Mouse (Mus musculus): ENCODE measurements at regions not wholly inside any gene's neighbourhood (a gene's known extent, or its start where the extent isn't known, plus 50 kb on each side); places are given as distances from the start of the nearest gene placed in this dataset.

DNA sequence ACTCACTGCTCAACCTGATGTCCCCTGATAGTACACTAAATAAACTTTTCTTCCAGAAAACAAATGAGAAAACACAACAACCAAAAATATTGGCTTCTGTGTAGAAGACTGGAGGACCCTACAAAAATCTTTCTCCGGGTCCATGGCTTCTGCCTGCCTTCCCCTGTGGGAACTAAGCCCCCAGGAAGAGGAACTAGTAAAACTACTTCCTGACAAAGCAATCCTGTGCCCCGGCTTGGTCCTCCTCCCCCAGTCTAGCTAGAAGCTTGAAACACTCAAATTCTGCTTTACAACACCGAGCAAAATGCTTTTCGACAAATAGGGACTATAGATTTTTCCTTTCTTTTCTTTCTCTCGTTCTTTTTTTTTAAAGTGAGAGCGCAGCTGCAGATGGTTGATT is 51.3 kb upstream of the Mki67 start:
- no peak for DNase-seq (ENCODE audit: low read depth, low spot score)

DNA sequence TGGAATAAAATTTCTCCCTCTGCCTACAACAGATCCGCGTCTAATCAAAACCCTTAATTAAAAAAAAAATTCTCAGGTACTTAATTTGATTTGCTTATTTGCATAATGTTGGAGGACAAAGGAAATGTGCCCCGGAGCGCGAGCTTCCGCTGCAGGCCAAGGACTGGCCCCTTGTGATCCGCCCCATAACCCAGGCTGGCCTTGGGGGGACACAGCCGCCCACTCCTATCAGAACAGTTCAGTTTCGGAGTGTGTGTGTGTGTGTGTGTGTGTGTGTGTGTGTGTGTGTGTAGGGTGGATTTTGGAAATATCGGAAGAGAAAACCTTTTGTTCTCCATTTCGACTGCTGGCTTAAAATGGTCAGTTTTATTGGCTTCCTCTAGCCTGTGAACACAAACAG is 51.9 kb upstream of the Mki67 start:
- no peak for DNase-seq (ENCODE audit: low read depth, low spot score)

DNA sequence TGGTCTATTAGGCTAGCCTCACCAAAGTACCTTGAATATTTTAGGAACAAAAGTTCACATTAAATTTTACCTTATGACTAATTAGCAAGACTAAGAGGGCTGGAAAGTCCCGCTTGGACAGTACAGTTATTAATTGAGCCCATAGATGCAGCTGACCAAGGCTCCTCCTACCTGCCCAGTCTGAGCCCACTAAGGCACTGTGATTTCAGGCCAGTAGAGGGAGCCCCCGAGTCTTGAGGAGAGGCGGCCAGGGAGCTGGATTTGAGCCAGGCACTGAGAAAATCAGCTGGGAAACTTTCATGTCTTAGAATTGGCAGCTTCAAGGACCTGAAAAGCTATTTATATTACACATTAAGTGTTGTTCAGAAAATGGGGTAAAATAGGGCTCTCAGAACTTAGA is 52.4 kb upstream of the Mki67 start:
- peak; percentile 37 for DNase-seq (ENCODE audit: low read depth, low spot score)

DNA sequence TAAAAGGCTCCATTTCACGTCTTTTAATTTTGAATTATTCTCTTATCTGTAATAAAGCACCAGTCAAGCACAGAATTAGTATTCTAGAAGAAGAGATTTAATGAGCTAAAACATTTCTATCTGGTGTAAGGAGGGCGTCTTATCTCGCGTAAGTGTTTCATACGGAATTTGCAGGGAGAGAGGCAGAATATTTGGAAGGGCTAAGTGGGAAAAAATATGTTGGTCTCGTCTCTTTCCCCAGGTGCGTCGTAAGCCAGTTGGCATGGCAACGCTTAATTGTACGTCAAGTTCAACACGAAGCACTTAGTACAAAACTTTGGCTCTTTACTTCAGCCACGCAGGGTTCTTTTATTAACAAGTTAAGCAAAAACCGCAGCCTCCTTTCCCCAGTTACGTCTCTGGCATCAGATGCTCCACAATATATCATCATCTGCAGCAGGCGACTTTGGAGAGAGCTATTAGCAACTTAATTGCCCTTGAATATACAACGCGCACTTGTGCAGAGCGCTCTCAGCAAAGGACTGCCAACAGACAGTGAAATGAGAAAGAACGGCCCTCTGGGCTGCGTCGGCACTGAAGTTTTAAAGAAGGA is 53.0 kb upstream of the Mki67 start:
- DNase-seq (ENCODE audit: low read depth, low spot score), result no peak

DNA sequence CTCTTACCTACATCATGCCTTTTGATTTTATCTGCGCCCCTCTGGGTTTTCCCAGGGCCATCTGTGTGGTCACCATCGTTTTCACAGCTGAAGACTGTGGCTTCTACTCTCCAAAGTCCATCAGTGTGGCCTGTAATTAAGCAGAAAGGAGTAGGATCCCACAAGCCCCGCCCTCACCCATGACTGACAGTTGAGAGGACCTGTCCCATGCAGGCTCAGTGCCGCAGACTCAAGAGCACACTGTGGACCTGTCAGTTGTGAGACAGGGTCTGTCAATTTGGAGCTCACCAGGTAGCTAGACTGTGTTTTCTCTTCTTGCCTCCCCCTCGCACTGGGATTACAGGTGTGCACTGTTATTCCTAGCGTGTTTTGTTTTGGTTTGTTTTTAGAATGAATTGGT is 53.9 kb upstream of the Mki67 start:
- no peak for DNase-seq (ENCODE audit: low read depth, low spot score)

DNA sequence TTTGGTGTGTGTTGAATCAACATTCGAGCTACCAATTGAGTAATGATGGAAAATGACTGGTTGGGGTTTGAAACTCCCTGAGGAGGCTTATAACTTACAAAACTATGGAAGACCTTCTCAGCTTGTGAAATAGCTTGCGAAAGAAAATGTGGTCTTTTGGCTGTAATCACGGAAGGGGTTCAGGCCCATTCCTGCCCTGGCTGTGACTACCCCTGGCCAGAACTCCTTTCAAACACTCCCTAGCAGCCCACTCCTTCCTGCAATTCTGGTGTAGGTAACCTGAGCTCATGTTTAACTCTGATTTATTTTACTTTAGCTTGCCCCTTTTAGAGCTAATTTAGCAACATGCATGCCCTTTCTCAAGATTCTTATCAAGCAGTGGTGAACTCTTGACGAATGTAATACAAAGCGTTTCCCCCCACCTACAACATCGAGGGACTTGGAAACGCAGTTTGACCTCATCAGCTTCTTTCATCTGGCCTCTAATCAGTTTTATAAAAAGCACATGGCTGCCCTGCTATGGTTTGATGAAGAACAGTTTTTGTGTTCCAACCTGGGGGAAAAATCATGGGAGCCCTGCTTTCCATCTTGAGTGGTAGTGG is 59.8 kb upstream of the Mki67 start:
- no peak for DNase-seq (ENCODE audit: low read depth, low spot score)

DNA sequence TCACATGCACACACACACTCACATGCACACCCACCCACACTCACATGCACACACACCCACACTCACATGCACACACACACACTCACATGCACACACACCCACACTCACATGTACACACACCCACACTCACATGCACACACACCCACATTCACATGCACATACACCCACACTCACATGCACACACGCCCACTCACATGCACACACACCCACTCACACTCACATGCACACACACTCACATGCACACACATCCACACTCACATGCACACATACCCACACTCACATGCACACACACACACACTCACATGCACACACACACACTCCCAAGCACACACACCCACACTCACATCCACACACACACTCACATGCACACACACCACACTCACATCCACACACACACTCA is 74.0 kb upstream of the Mki67 start:
- no peak for DNase-seq (ENCODE audit: low read depth, low spot score)

DNA sequence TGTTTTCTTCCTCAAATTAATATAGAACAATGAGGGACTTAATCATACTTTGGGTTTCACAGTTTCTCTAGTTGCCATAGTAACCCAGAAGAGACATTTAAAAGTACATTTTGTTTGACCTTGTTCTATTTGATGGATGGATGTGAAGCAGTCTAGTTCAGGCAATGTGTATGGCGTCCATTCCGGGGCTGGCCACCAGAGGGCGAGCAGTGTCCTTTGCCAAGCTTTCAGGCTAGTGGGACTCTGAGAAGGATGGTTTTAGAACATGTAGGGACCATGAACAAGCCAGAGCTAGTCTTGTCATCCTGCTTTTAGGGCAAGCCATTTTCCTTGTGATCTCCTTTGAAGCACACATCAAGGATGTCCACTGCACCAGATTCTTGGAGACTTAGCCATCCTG is 74.8 kb upstream of the Mki67 start:
- DNase-seq (ENCODE audit: low read depth, low spot score), result peak; percentile 56

DNA sequence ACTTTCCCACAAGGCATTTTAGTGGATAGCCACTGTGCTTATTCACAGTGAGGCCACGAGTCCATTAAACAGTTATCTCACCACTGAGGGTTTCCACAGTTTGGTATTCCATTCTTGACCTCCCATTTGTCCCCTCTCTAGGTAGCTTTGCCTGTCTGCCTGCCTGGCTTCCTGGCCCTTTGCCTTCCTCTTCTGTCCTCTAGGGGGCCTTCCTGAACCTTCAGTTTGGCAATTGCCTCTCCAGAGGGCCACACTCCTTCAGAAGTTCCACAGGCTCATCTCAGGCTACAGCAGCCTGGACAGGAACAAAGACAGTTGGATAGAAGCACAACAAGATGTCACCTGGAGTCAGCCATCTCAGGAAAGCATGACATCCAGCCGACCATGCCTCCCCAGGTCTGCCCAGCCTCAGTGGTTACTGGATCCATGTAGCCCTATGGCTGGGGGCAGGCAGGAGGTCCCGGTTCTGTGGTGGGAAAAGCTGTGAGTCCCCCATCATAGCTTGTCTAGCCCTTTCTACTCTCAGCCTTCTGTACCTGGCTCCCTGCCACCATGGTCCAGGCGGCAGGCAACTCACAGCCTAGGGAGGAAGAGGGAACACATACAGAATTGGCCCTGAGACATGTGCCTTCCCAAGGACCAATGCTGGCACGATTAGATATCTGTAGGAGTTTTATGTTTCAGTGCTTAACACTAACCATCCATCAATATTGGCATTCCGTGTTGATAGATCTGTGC is 76.0 kb upstream of the Mki67 start:
- no peak for DNase-seq (ENCODE audit: low read depth, low spot score)

DNA sequence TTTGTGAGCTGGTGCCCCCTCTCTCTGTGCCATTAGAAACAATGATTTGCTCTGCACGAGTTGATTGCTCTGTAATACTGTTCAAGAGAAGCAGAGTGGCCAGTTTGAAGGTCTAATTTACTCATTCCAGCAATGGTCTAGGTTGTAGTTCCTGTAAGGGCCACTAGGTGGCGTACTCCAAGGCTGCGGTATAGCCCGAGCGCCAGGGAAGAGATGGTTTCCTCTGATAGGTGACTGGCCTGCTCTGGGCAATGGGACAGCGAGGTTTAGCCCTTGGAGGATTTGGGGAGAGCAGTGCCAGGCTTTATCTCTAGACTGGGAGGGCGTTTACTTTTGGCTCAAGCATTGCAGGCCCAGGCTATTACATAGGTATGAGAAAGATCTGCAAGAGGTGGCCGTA is 76.8 kb upstream of the Mki67 start:
- DNase-seq (ENCODE audit: low read depth, low spot score), result peak; percentile 73

DNA sequence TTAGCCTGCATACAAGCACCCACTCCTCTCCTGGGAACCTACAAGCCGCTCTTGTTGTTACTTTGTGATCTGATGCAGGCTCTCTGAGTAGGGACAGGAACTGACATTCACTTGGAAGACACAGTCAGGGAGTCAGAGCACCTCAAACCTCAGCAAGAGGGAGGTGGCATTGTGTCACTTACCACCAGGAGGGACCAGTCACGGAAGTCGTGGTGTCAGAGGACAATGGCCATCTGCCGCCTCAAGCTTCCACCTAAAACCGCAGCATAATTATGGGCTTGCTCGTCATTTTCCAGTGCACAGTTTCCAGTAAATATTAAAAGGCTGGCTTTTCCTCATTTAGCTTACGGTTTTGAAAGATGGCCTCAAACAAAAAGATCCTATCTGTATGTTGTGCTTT is 78.1 kb upstream of the Mki67 start:
- DNase-seq (ENCODE audit: low read depth, low spot score), result no peak

DNA sequence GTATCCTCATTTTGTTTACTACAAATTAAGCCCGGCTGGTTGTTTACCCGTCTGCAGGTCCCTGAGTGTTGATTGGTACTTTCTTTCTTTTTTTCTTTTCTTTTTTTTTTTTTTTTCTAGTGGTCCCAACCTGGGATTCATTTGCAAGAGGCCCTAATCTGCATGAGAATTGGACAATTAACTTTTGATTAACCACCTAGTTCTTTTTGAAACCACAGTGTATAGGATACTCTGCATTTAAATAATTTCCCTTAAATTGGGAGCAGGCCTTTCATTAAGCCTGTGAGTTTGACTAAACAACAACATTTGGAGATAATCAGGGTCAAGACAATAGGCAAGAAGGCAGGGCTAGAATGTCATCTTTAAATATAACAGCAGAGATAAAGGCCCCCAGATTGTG is 78.5 kb upstream of the Mki67 start:
- no peak for DNase-seq (ENCODE audit: low read depth, low spot score)

DNA sequence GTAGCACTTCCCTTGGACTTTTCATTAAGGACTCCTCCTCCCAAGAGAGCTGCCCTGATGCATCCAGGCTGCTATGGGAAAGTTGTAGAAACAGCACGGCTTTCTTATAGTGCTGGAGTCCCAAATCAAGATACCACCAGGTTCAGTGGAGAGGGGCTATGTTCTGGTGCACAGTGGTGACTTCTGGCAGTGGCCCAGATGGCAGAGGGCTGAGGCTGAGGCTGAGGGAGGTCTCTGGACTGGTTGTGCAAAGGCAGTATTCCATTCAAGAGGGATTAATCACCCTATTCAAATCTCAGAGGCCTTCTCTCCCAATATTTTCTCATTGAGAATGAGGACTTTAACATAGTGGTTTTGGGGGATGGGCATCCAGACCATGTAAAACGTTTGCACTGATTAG is 82.3 kb upstream of the Mki67 start:
- no peak for DNase-seq (ENCODE audit: low read depth, low spot score)

DNA sequence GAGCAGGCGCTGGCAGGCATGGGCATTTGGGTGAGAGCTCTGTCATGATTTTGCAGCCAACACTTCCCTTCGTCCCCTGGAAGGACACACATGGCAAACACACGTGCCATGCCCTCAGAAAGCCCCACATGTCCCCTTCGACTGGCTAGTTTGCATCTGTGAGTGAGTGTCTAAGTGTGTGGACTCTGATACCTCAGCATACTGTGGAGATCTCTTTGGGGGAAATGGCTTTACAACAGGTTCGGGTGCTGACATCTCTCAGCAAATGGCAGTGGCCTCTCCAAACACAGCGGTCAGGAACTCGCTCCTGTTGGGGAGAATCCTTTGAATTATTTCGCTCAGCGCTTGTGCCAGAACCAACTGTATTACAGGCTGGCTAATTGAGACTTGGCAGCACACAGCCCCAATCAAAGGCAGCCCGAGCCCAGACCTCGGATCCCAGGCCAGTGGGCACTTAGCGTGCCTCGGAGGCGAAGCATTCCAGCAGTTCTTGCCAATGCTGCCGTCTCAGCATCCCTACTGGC is 86.5 kb upstream of the Mki67 start:
- DNase-seq (ENCODE audit: low read depth, low spot score), result no peak

DNA sequence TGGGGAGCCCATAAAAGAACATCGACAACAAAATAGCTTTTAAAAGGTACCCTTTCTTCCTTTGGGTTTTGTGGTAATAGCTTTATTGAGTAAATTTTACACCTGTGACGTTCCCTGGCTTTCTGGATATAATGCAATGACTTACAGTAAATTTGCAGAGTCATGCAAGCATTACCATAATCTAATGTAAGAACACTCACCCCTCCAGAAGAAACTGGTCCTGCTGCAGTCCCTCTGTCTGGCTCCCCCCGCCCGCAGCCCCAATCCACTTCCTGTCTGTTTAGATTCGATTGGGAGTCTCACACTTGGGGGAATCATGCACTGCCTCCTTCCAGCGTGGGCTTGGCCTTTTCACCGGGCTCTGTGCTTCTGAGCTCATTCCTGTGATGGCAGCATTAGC is 88.6 kb upstream of the Mki67 start:
- no peak for DNase-seq (ENCODE audit: low read depth, low spot score)

DNA sequence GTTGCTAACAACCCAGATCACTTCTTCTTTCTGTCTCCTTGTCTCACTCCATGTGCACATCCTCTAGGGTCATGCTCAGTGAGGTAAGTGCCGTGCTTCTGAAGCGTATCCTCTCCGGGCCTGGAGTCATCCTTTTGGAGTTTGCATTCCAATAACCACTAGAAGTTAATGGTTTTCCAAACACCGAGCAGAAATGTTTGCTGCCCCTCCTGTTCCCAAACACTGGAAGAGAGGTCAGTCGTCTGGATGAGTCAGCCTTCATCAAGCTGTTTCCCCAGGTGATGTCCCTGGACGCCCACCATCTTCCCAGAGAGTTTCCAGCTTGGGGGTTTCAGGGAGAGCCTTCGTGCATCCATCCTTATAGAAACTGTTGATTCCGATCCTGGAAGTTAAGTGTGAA is 90.0 kb upstream of the Mki67 start:
- no peak for DNase-seq (ENCODE audit: low read depth, low spot score)

DNA sequence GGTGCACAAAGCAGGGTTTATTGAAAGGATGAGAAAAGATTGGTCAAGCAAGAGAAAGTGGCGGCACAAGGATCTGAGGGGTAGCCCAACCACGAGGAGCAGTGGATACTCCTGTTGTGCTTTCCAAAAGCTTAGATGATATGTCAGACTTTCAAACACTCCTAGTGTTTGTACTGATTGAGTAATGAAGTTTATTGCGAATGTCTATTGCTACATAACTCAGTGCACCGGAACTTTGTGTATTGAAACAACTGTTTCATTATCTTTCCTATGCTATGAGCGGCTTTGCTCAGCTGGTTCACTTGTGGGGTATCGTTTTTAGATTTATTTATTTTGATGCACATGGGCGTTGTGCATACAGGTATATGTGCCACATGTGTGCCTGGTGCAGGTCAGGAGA is 90.5 kb upstream of the Mki67 start:
- no peak for DNase-seq (ENCODE audit: low read depth, low spot score)

DNA sequence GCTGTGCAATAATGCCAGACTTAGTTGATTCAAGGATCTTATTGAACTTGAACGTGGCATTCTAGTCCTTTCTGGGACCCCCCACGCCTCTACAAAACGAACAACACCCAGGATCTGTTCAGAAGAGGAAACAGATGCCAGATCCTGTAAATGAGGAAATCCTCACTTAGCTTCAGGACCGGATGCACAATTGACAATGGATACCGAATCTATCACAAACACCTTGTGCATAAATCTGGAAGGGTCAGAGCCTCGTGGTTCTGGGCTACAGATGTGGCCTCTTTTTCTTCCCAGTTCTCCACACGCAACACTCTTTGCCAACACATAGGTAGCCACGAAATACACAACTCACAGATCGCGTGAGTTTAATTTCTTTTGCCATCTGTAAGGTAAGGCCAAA is 93.0 kb upstream of the Mki67 start:
- DNase-seq (ENCODE audit: low read depth, low spot score), result no peak

DNA sequence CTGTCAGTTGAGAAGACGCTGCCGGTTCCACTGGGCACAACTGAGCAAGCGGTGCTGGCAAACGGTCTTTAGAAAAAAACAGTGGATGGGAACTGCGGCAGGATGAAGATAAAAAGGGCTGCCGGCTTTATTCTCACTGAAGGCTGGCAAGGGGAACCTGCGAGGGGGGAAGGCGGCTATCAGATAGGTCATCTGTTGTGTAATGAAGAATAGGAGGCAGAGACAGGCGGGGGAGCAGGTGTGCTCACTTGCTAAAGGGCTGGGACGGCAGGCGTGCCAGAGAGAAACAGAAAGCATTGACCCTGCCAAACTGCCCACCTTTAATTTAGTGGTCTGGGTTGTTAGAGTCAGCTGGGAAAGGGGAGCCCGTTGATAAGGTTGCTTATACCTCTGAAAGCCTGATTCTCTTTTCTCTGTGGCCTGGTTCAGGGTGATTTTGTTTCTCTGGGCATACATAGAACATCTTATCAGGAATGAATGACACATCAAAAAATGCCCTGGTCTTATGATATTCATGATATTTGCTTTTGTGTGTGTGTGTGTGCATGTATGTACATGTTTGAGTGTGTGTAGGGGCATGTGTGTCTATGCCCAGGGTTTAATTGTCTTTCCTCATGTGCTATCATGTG is 93.7 kb upstream of the Mki67 start:
- DNase-seq (ENCODE audit: low read depth, low spot score), result peak; percentile 54

DNA sequence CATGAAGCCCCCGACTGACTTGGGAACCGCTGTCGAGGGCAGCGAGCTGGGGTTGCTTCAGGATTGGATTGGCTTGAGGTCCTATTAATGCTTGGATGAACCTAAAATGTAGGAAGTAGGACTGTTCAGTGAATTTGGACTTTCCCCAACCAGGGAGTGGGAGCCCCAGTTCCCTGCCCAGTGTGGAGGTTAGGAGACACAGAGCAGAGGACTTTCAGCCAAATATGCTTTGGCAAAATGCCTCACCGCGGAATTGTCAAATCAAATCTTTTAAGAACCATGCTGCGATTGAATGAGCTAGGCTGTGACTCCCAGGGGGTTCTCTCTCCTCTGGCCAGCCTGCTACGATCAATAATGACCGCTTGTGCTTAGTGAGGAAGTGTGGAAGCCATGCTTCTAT is 94.8 kb upstream of the Mki67 start:
- no peak for DNase-seq (ENCODE audit: low read depth, low spot score)

DNA sequence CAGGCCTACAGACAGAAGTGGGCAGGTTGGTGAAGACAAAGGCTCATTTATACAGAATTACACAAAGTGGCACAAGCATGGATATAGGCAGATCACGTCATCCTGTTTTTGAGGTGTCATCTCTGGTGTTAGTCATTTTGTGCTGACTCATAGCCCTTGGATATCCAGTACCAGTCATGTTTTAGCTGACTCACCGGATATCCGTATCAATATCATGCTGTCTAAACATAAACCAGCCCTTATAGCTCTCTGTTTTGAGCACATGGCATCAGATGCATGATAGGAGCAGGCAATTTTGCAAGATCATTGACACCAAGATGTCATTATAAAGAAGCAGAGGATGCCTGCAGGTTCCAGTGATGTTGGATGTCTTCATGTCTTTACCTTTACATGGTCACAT is 97.5 kb upstream of the Mki67 start:
- DNase-seq (ENCODE audit: low read depth, low spot score), result peak; percentile 75

DNA sequence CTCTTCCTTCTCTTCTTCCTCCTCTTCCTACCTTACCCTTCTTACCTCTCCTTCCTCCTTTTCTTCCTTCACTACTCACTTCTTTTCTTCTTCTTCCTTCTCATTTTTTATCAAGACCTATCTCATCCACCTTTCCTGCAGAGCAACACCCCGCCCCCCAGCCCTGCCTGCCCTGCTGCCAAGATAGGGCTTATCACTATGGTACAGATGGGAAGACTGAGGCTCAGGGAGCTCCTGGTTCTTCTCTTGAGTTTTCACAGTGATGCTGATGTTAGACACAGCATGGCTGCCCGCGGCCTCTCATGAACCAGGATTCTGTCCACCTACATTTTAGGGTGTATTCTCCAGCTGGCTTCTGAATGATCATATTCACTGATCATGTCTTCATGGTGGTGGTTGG is 100.0 kb upstream of the Mki67 start:
- peak; percentile 84 for DNase-seq (ENCODE audit: low read depth, low spot score)

DNA sequence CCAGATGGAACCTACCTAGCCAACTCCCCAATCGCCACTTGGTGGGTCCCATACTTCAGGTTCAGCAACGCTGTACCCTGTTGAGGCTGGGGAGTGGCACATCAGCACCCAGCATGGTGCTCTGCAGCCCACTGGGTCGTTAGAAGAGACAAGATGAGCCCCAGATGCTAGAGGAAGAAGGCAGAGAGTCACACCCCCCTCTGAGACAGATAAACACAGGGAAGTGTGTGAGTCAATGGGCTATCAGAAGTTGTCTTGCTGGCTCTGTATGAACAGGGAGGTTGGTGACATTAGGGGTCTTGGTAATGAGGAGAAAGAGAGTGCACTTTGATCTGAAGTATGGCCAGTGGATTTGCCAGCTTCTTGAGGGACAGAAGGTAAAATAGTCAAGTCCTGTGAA is 101.7 kb upstream of the Mki67 start:
- peak; percentile 43 for DNase-seq (ENCODE audit: low read depth, low spot score)

All from c-Kit-negative CD71-positive TER-119-positive erythroid progenitor cells, embryonic 14.5 days (primary cell).